Mouse (Mus musculus): ENCODE results near the gene Slc43a3. TPM values are rescaled to one million over a fixed set of nuclear protein-coding genes. Genes with fewer than 3 reads are reported as not detected.

The Slc43a3 gene
- 10.4 and 20.1 TPM in 2 replicates for polyA plus RNA-seq (2012; rRNA removed)

DNA sequence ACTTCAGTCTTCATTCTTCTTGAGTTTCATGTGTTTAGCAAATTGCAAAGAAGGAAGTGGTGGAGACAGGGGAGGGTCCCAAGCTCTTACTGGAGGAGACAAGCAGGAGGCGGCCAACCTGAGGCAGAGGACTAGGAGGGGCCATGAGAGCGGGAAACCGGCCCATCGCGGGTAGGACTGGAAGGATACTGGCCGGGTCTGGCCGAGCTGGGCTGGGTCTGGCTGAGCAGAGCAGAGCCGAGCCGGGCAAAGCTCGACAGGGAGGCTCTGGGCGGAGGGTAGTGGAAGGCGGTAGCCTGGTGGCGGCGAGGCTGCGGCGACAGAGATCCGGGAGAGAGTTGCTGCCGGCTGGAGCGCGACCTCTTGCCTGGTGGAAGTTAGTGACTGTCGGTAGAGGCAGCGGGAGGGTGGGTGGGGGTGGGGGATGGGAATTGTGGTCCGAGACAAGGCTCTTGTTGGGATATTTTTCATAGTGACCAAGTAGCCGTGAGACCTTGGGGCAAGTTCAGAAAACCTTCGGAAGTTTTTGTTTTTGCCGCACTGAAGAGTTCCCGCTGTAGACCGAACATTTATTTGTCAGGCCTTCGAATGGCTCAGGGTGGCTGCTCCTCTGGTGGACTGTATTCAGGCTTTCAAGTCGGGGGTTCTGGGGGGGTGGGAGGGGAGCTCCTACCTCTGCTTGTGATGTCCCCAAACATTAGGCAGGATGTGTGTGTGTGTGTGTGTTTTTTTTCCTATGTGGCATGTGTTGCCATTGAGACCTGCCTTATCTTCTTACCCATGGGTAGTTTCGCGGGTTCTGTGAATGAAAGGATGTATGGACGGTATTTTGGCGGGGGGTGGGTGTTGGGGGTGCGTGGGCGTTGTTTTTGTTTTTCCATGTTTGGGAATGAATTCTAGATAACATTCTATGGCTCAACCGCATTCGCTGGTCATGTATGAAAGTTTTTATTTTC is at the start of gene Slc43a3:
Slc43a3 (plus strand) TSS at position 106 of the 956 bp plus-strand sequence.

DNA sequence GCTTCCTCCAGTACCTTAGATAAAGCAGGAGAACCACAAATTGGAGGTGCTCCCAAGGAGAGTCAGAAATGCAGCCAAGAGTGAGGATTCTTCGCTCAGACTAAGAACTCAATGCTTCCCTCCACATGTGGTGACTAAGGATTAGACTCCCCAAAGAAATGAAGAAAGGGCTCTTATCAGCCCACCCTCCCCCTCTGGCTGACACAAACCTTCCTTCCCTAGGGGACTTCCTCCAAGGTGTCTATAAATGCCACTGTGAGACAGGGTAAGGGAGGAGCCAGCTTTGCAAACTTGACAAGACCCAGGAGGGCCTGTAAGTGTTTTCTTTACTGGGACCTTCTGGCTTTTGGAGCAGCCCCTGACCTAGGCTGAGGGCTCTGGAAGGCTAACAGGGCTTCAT is 43.8 kb downstream of the Slc43a3 start, which contains the start of gene Prg2:
Prg2 (plus strand) TSS at position 274 of the 400 bp plus-strand sequence.

DNA sequence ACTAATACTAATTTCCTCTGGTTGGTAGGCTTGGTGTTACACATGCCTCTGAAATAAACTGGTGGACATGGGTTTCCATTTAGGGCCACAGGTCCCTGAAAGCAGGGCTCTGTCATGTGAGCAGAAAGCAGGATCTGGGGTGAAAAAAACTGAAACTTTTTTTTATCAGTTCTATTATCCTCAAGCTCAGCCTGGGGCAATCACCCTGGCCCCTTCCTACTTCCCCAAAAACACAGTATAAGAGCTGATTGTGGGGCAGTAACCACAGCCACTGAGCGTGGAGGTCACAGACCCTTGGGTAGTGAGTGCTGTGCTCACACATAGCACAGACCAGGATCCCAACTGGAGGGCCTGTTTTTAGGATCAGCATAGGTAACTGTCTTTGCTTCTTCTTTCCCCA is 51.6 kb downstream of the Slc43a3 start, which contains the start of gene Prg3:
Prg3 (plus strand) TSS at position 286 of the 400 bp plus-strand sequence.

Other genes with a start within 250 kb of the Slc43a3 start
- 30.7 and 30.8 TPM in 2 replicates for gene Zdhhc5, start 221.4 kb upstream of the Slc43a3 start, polyA plus RNA-seq (2012; rRNA removed)
- 18.1 and 18.7 TPM in 2 replicates for gene Clp1, start 209.2 kb upstream of the Slc43a3 start, polyA plus RNA-seq (2012; rRNA removed)
- gene Ypel4, start 202.5 kb upstream of the Slc43a3 start, polyA plus RNA-seq (2012; rRNA removed) = 47.7 and 53.2 TPM in 2 replicates
- gene Gm19426, start 192.9 kb upstream of the Slc43a3 start, polyA plus RNA-seq (2012; rRNA removed) = 10.2 and 10.9 TPM in 2 replicates
- gene Serping1, start 161.1 kb upstream of the Slc43a3 start, polyA plus RNA-seq (2012; rRNA removed) = 28.5 and 38.0 TPM in 2 replicates
- gene Ube2l6, start 137.8 kb upstream of the Slc43a3 start, polyA plus RNA-seq (2012; rRNA removed) = 13.2 and 17.0 TPM in 2 replicates
- 0.05 TPM in 1 of 2 replicates, not detected in the other for gene Smtnl1, start 113.9 kb upstream of the Slc43a3 start, polyA plus RNA-seq (2012; rRNA removed)
- 83.2 and 86.4 TPM in 2 replicates for gene Timm10, start 109.6 kb upstream of the Slc43a3 start, polyA plus RNA-seq (2012; rRNA removed)
- gene Slc43a1, start 97.7 kb upstream of the Slc43a3 start, polyA plus RNA-seq (2012; rRNA removed) = 5.6 and 7.8 TPM in 2 replicates
- gene Rtn4rl2, start 49.9 kb upstream of the Slc43a3 start, polyA plus RNA-seq (2012; rRNA removed) = 17.6 and 21.9 TPM in 2 replicates
- gene Prg2, start 43.9 kb downstream of the Slc43a3 start, polyA plus RNA-seq (2012; rRNA removed) = 0.26 and 0.45 TPM in 2 replicates
- gene Prg3, start 51.6 kb downstream of the Slc43a3 start, polyA plus RNA-seq (2012; rRNA removed) = 0.15 TPM in 1 of 2 replicates, not detected in the other
- gene Ssrp1, start 100.7 kb downstream of the Slc43a3 start, polyA plus RNA-seq (2012; rRNA removed) = 230 and 252 TPM in 2 replicates
- gene P2rx3, start 100.9 kb downstream of the Slc43a3 start, polyA plus RNA-seq (2012; rRNA removed) = 4.0 and 14.1 TPM in 2 replicates
- gene Tnks1bp1, start 111.4 kb downstream of the Slc43a3 start, polyA plus RNA-seq (2012; rRNA removed) = 42.6 and 54.2 TPM in 2 replicates
- gene Aplnr, start 199.6 kb downstream of the Slc43a3 start, polyA plus RNA-seq (2012; rRNA removed) = 17.1 and 24.1 TPM in 2 replicates

All from central nervous system, embryonic 14 days (tissue).